Mouse (Mus musculus): ENCODE results near the gene Ipo11.

DNA sequence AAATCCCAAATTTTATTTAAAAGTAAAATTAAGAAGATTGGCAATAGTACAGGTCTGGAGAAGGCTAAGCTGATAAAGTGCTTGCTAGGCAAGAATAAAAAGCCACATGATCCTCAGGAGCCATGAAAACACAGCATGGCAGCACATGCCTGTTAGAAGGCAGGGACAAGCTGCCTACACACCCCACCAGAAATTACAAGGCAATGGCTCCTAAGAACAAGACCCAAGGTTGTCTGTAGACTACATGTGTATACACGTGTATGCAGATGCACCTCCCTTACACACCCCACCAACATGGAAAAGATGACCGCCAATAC, 112.9 kb downstream of the Ipo11 start:
- TF ChIP-seq CTCF (IDR thresholded peaks at IDR 0.05; ENCODE audit: low read depth) (no peak), EP300 (IDR thresholded peaks at IDR 0.05; ENCODE audit: low read depth) (no peak)
